Mouse (Mus musculus): Measurements from ENCODE around the gene Olfm1.

DNA sequence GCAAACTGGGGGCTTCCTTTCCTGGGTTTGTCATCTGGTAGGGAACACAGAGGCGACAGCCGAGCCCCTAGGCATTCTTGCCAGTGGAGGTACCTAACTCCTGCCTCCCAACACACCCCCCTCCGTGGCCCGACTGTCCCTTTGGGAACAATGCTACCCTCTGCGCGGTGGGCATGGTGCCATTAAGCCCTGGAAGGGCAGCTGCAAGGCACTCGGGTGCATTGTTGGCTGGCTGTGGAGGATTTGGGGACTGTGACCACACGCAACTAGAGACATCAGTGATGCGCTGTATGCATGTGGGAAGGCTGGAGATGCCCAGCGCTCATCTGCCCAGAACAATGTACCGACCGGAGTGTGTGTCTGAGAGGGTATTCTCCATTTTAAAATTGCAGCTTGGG is 897 bp downstream of the Olfm1 start:
- TF ChIP-seq CEBPB (IDR thresholded peaks at IDR 0.05; ENCODE audit: insufficient read depth, poor library complexity, severe bottlenecking) (no peak), POLR2A (IDR thresholded peaks at IDR 0.05; ENCODE audit: insufficient read length, low read depth) (no peak), REST (IDR thresholded peaks at IDR 0.05; ENCODE audit: insufficient read depth, insufficient read length) (no peak), MYOG (IDR thresholded peaks at IDR 0.05; ENCODE audit: control insufficient read depth in 1 of 3, insufficient read depth in 1 of 3, insufficient read length in 2 of 3, low read depth in 2 of 3) (no peak), SRF (IDR thresholded peaks at IDR 0.05; ENCODE audit: control insufficient read depth, insufficient read length, low read depth) (no peak), E2F4 (IDR thresholded peaks at IDR 0.05; ENCODE audit: insufficient read depth) (no peak), USF1 (IDR thresholded peaks at IDR 0.05; ENCODE audit: low read depth) (no peak), POLR2AphosphoS2 (IDR thresholded peaks at IDR 0.05; ENCODE audit: insufficient read length, low read depth) (no peak), MYOD1 (IDR thresholded peaks at IDR 0.05; ENCODE audit: control insufficient read depth in 1 of 3, insufficient read length in 2 of 3, low read depth in 2 of 3) (no peak), MAX (IDR thresholded peaks at IDR 0.05; ENCODE audit: low read depth) (no peak), TCF12 (IDR thresholded peaks at IDR 0.05; ENCODE audit: insufficient read depth, poor library complexity, severe bottlenecking) (no peak)
